Mouse (Mus musculus) liver, postnatal 0 days (tissue): Measurements from ENCODE around the gene Als2cl.

ENCODE experiments used
- CTCF ChIP-seq: sonication (generic); IDR thresholded peaks from 2 replicates; pipeline ENCODE4 v1.5.1; 2016; ENCODE audit warnings: antibody characterized with exemption, low read depth
- EP300 ChIP-seq: IDR thresholded peaks from 2 replicates; pipeline ENCODE4 v1.6.1; 2016; ENCODE audit warnings: antibody characterized with exemption, low read depth, mild to moderate bottlenecking

DNA sequence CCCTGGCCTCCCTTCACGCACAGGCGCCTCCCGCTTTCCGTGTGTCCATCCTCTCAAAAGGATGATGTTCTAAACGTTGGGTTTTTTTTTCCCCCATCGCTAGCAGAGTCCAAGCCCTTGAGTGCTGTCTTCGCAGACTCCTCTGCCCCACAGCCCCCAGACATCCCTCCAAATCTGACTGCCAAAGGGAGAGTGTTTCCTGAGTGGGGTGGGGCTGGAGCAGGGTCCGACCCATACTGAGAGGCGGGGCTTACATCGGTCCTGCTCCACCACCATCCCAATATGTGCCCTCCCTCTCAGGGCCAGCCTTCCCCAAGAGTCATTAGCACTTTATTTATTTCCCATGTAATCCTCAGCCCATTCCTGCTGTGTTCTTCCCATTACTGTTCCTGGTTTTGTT, 44.7 kb upstream of the Als2cl start:
- TF ChIP-seq CTCF = no peak
- no peak for TF ChIP-seq EP300
